Mouse (Mus musculus) kidney, embryonic 15.5 days (tissue): Measurements from ENCODE around the gene Aurkaip1. TPM values are rescaled to one million over a fixed set of nuclear protein-coding genes. Genes with fewer than 3 reads are reported as not detected.
A peak's percentile ranks its signal among the peaks of the same experiment; 100 is the strongest.

ENCODE experiments used
- ATAC-seq: fragments of 200-750 bp; cut with Nextera tagmentation; replicated peaks from 2 replicates; pipeline ENCODE4 v1.8.0; 2017; ENCODE audit warnings: moderate TSS enrichment; ENCODE audit not compliant: low FRiP score
- H3K27ac ChIP-seq: fragments of 300-500 bp; sonication (generic); 2 replicates; pipeline ENCODE4 v1.5.1; 2015; ENCODE audit warnings: mild to moderate bottlenecking, inconsistent platforms
- H3K27me3 ChIP-seq: fragments of 300-500 bp; sonication (generic); 2 replicates; pipeline ENCODE4 v1.6.1; 2015; ENCODE audit warnings: inconsistent platforms
- H3K36me3 ChIP-seq: fragments of 300-500 bp; sonication (generic); 2 replicates; pipeline ENCODE4 v1.6.1; 2015; ENCODE audit warnings: inconsistent platforms
- H3K4me1 ChIP-seq: fragments of 300-500 bp; sonication (generic); 2 replicates; pipeline ENCODE4 v1.6.1; 2015; ENCODE audit warnings: inconsistent platforms
- H3K4me2 ChIP-seq: fragments of 300-500 bp; sonication (generic); 2 replicates; pipeline ENCODE4 v1.6.1; 2015; ENCODE audit warnings: moderate library complexity, mild to moderate bottlenecking, inconsistent platforms
- H3K4me3 ChIP-seq: fragments of 300-500 bp; sonication (generic); replicated peaks from 2 replicates; pipeline ENCODE4 v1.5.1; 2015; ENCODE audit warnings: mild to moderate bottlenecking, inconsistent platforms
- H3K9ac ChIP-seq: fragments of 300-500 bp; sonication (generic); 2 replicates; pipeline ENCODE4 v1.6.1; 2015; ENCODE audit warnings: mild to moderate bottlenecking, inconsistent platforms
- H3K9me3 ChIP-seq: fragments of 300-500 bp; sonication (generic); replicated peaks from 2 replicates; pipeline ENCODE4 v1.6.1; 2016; ENCODE audit warnings: inconsistent platforms
- WGBS: fragments of 180-500 bp; shearing (Covaris S2); methylation state at CpG from one replicate; pipeline ENCODE4 v1.1.7; 2015; ENCODE audit warnings: mixed read lengths; 5-methylcytosine and 5-hydroxymethylcytosine counted together
- polyA plus RNA-seq: library from polyadenylated mRNA; unstranded; fragments of >200 nt; fragmentation: Nextera tagmentation; extraction: Ambion mirVana; gene quantifications from 2 replicates; pipeline ENCODE4 v1.2.1, GENCODE M21; 2015

Aurkaip1 gene
- polyA plus RNA-seq, 1 experiment from 2014 or later, result 149 TPM

GRCm38 (mm10) chr4:155831831-155832230 lies 759 bp downstream of the Aurkaip1 start:
- Histone ChIP-seq H3K9ac (peak overlapping the region; percentile 81), H3K9me3 (no peaks in the 10 kb centered on the region), H3K4me2 (peak overlapping the region; percentile 67), H3K4me1 (peaks cover 27% of the 10 kb centered on the region), H3K4me3 (peak overlapping the region; percentile 72), H3K27me3 (no peaks in the 10 kb centered on the region), H3K36me3 (peaks cover 24% of the 10 kb centered on the region), H3K27ac (peak overlapping the region; percentile 96)
- WGBS, result under 1% methylated on average over 25 of the region's 25 CpGs
- peak; percentile 9; the same call in 1 of the 2 replicates for ATAC-seq

GRCm38 (mm10) chr4:155832321-155832720 lies 1.2 kb downstream of the Aurkaip1 start:
- ATAC-seq, result no peak
- H3K27ac ChIP-seq, result peak overlapping the region; percentile 96; the same call in 1 of the 2 replicates
- no peaks in the 10 kb centered on the region for H3K9me3 ChIP-seq
- peak overlapping the region; percentile 67 for H3K4me2 ChIP-seq
- peaks cover 19% of the 10 kb centered on the region for H3K36me3 ChIP-seq
- peaks cover 27% of the 10 kb centered on the region for H3K4me1 ChIP-seq
- WGBS, result 49% methylated on average over 10 of the region's 10 CpGs
- H3K4me3 ChIP-seq, result peak overlapping the region; percentile 72
- H3K9ac ChIP-seq, result peak overlapping the region; percentile 81
- no peaks in the 10 kb centered on the region for H3K27me3 ChIP-seq

DNA sequence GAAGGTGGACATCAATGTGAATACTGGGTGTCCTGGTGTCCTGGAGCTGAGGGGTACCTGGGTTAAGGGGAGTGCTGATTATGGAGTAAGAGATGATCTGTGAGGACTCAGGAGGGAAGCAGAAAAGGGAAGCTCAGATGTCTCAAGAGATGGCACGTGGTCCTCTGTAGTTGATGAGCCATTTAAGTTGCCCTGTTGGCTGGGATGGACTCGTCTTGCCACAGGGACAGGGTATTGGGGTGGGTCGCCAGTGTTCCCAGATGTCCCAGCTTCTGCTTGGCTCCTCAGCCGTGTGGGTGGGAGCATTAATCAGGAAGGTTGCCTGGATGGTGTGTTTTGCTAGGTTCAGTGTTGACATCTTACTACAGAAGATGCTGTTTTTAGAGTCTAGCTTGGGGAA lies 2.2 kb downstream of the Aurkaip1 start:
- H3K4me3 ChIP-seq, result no peak overlapping the region; the same call in 1 of the 2 replicates
- H3K4me1 ChIP-seq, result peaks cover 35% of the 10 kb centered on the region
- no peaks in the 10 kb centered on the region for H3K9me3 ChIP-seq
- ATAC-seq, result no peak
- no peak overlapping the region for H3K9ac ChIP-seq
- H3K27ac ChIP-seq, result no peak overlapping the region
- peaks cover 12% of the 10 kb centered on the region for H3K36me3 ChIP-seq
- H3K27me3 ChIP-seq, result no peaks in the 10 kb centered on the region
- H3K4me2 ChIP-seq, result no peak overlapping the region; the same call in 1 of the 2 replicates
- WGBS, result 85% methylated on average over 4 of the region's 4 CpGs

DNA sequence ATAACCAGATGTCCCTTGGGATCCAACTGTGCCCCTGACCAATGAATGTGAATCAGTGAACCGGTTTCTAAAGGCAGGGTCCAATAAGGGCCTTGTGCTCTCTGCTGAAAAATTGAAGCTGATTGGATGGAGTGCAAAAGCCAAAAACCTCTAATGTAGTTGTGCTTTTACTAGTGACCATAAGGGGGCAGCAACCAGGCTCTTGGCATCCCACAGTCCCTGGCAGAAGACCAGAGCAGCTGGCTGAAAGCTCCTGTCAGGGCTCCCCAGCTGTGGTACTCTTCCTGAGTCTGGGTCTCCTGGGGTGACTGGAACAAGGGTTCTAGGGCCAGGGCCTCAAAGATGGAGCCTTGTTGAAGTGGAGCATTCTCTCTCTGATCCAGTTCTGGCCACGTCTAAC lies 2.8 kb downstream of the Aurkaip1 start:
- H3K4me3 ChIP-seq, result 0 out of 2 replicates have a peak overlapping the region, but pooled peaks have one; percentile 0
- no peaks in the 10 kb centered on the region for H3K27me3 ChIP-seq
- peak overlapping the region; percentile 6 for H3K27ac ChIP-seq
- H3K4me1 ChIP-seq, result peaks cover 42% of the 10 kb centered on the region
- ATAC-seq, result 0 out of 2 replicates have a peak, but pooled peaks have one; percentile 12
- 22% methylated on average over 2 of the region's 2 CpGs for WGBS
- H3K36me3 ChIP-seq, result peaks cover 12% of the 10 kb centered on the region
- H3K9me3 ChIP-seq, result no peaks in the 10 kb centered on the region
- no peak overlapping the region for H3K9ac ChIP-seq
- peak overlapping the region; percentile 4; the same call in 1 of the 2 replicates for H3K4me2 ChIP-seq

- no peak overlapping the region for H3K4me3 ChIP-seq
- 75% methylated on average over 11 of the region's 11 CpGs for WGBS
- no peak overlapping the region for H3K4me2 ChIP-seq
- no peaks in the 10 kb centered on the region for H3K27me3 ChIP-seq
- H3K36me3 ChIP-seq, result peaks cover 14% of the 10 kb centered on the region
- peak overlapping the region; percentile 91 for H3K27ac ChIP-seq
- no peaks in the 10 kb centered on the region for H3K9me3 ChIP-seq
- H3K9ac ChIP-seq, result no peak overlapping the region
- no peak for ATAC-seq
- peaks cover 64% of the 10 kb centered on the region for H3K4me1 ChIP-seq
Measured at GRCm38 (mm10) chr4:155837404-155838010, 6.4 kb downstream of the Aurkaip1 start.

DNA sequence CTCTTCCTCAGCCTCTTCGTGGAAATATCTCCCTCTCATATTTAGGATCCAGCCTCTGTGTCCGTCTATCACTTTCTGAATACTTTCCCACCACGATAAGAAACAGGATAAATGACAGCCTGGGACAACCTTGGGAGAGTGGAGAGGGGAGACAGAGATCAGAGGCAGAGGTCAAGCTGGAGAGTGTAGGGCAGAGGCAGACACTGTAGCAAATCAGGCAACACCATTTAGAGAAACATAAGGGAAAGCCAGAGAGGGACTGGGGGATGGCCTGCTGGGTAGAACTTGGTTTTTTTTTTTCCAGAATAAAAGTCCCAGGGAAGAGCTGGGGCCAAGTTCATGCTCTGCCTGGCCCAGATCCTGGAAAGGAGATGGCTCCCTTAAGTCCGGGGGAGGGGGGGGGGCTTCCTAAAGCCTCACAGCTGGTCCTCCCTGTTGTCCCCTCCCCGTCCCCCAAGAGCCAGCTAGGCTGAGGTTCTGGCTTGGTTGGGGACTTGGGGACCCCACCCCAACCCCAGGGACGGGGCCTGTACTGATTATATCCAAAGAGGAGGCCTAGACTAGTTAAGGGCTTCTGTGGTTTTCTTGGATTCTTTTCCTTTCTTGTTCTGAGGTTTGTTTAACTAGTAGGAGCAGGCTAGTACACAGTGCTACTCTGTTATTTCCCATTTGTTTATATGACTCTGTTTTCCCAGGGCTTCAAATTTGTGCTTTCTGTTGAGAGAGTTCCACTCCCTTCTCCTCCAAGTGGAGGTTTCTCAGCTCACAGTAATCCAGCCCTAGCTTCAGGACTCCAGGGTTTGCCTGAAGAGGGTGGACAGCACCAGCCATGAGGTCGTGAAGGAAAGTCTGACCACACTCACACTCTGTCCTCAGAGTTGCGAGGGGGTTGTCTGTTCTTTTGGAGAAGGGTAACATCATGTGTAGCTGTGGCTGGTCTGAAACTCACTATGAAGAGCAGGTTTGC lies 7.4 kb downstream of the Aurkaip1 start:
- ATAC-seq, result no peak
- Histone ChIP-seq H3K36me3 (peaks cover 14% of the 10 kb centered on the region), H3K4me2 (peak overlapping the region; percentile 77), H3K27ac (peak overlapping the region; percentile 91), H3K9ac (no peak overlapping the region; the same call in 1 of the 2 replicates), H3K4me1 (peaks cover 55% of the 10 kb centered on the region), H3K4me3 (no peak overlapping the region), H3K27me3 (no peaks in the 10 kb centered on the region), H3K9me3 (no peaks in the 10 kb centered on the region)
- WGBS, result 52% methylated on average over 8 of the region's 8 CpGs

- Histone ChIP-seq H3K4me3 (peak within 1 kb of the TSS; percentile 50), H3K36me3 (peaks cover 16% of the 10 kb centered on the region), H3K27ac (peak within 1 kb of the TSS; percentile 91), H3K4me2 (peak within 1 kb of the TSS; percentile 77), H3K27me3 (no peaks in the 10 kb centered on the region), H3K4me1 (peaks cover 45% of the 10 kb centered on the region), H3K9ac (peak within 1 kb of the TSS; percentile 51), H3K9me3 (no peaks in the 10 kb centered on the region)
- WGBS, result under 1% methylated on average over 16 of the region's 16 CpGs
- ATAC-seq, result peak; percentile 95
Measured at GRCm38 (mm10) chr4:155839483-155839910, 8.4 kb downstream of the Aurkaip1 start, which contains the start of gene Mxra8. TSS of gene Mxra8 (plus strand) at chr4:155839680.

DNA sequence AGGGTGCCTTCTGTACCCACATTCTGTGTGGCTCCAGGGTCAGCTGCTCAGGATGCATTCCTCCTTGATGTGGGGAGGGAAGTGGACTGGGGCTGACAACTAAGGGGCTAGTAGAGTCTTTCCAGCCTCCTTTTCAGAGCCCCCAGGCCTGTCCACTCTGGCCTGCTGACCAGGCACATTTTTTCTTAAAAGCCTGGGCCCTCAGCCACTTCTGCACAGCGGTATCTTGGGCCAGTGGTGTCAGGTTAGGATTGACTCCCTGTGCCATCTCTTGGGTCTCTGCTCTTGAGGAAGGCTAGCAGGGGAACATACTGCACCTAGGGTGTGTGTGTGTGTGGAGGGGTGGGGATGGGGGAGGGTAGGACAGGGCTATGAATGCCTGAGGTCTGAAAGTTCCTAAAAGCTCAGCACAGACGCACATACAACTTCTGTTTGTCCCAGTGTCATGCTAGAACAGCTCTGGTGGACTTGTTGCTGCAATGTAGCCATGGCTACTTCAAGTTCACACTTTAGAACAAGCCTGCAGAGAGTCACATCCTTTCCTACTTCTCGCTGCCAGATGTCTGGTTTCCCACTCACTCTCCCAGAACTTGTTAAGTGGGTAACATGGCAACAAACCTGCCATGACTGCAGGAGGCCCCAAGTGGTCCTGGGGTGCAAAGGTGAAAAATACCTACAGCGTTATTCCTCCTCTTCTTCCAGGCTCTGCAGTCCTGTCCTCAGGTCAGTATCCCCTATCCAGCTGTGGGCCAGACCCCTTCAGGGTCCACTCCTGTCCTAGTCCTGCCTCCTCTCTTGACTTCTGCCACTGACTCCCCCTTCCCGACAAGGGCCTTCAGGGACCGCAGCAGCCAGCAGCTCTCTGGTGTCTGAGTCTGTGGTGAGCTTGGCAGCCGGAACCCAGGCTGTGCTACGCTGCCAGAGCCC lies 9.3 kb downstream of the Aurkaip1 start:
- Histone ChIP-seq H3K4me1 (peaks cover 45% of the 10 kb centered on the region), H3K9ac (peak overlapping the region; percentile 51), H3K27me3 (no peaks in the 10 kb centered on the region), H3K9me3 (no peaks in the 10 kb centered on the region), H3K27ac (peak overlapping the region; percentile 91), H3K4me2 (peak overlapping the region; percentile 77), H3K36me3 (peaks cover 16% of the 10 kb centered on the region), H3K4me3 (peak overlapping the region; percentile 50)
- 10% methylated on average over 8 of the region's 8 CpGs for WGBS
- ATAC-seq, result peak; percentile 5

DNA sequence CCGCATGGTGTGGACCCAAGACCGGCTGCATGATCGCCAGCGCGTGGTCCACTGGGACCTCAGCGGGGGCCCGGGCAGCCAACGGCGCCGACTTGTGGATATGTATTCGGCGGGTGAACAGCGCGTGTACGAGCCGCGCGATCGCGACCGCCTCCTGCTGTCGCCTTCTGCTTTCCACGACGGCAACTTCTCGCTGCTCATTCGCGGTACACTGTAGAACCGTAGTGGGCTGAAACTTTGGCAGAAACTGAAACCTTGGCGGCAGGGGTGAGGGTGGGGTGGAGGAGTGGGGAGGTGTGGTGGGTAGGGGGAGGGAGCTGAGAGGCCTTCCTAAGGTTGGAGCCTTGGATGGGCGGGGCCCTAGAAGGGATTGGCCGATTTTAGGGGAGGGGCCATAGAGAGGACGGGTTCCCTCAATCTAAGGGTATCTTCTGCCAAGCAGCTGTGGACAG lies 10.0 kb downstream of the Aurkaip1 start:
- H3K4me1 ChIP-seq, result peaks cover 45% of the 10 kb centered on the region
- H3K9me3 ChIP-seq, result no peaks in the 10 kb centered on the region
- peak overlapping the region; percentile 77 for H3K4me2 ChIP-seq
- peak; percentile 26 for ATAC-seq
- peak overlapping the region; percentile 33; the same call in 1 of the 2 replicates for H3K27ac ChIP-seq
- under 1% methylated on average over 32 of the region's 32 CpGs for WGBS
- H3K36me3 ChIP-seq, result peaks cover 16% of the 10 kb centered on the region
- H3K9ac ChIP-seq, result peak overlapping the region; percentile 51
- H3K4me3 ChIP-seq, result peak overlapping the region; percentile 50
- H3K27me3 ChIP-seq, result no peaks in the 10 kb centered on the region

DNA sequence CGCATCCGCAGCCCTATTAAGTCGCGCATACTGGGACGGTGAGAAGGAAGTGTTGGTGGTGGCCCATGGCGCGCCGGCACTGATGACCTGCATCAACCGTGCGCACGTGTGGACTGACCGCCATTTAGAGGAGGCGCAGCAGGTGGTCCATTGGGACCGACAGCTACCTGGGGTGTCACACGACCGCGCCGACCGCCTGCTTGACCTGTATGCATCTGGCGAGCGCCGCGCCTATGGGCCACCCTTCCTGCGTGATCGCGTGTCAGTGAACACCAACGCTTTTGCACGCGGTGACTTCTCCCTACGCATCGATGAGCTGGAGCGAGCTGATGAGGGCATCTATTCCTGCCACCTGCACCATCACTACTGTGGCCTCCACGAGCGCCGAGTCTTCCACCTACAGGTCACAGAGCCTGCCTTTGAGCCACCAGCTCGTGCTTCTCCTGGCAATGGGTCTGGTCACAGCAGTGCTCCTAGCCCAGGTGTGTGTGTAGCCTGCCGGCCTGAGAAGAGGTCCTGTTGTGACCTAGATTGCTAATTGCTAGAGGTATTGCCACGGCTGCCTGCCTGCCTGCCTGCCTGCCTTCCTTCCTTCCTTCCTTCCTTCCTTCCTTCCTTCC lies 10.7 kb downstream of the Aurkaip1 start:
- Histone ChIP-seq H3K36me3 (peaks cover 16% of the 10 kb centered on the region), H3K4me1 (peaks cover 50% of the 10 kb centered on the region), H3K4me3 (peak overlapping the region; percentile 50), H3K9me3 (no peaks in the 10 kb centered on the region), H3K9ac (no peak overlapping the region), H3K27ac (no peak overlapping the region), H3K4me2 (peak overlapping the region; percentile 77), H3K27me3 (no peaks in the 10 kb centered on the region)
- no peak; the same call in 1 of the 2 replicates for ATAC-seq
- WGBS, result 39% methylated on average over 38 of the region's 38 CpGs

DNA sequence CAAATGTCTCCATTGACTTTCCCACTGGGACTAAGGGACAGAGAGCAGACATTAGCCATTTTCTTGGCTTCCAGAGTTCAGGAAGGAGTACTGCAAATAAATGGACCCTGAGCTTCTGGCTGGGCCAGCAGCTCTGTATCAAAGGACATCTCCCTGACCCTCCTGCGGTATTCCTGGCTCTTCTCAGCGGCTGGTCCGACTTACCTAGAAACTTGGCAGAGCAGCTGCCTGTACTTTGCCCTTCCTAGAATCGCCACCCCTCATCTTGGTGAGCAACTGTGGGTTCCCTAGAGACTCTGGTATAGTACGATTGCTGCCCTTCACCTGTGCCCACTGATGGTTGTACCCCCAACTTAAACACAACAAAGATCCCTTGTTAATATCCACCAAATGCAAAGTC lies 12.2 kb downstream of the Aurkaip1 start:
- WGBS, result 89% methylated on average over 5 of the region's 5 CpGs
- H3K9me3 ChIP-seq, result no peaks in the 10 kb centered on the region
- H3K4me1 ChIP-seq, result peaks cover 49% of the 10 kb centered on the region
- H3K36me3 ChIP-seq, result peaks cover 16% of the 10 kb centered on the region
- no peak for ATAC-seq
- no peak overlapping the region for H3K4me3 ChIP-seq
- no peak overlapping the region for H3K4me2 ChIP-seq
- no peak overlapping the region for H3K27ac ChIP-seq
- no peak overlapping the region for H3K9ac ChIP-seq
- no peaks in the 10 kb centered on the region for H3K27me3 ChIP-seq
